Mouse (Mus musculus): Measurements from ENCODE around the gene Crlf2. TPM values are rescaled to one million over a fixed set of nuclear protein-coding genes. Genes with fewer than 3 reads are reported as not detected.

Gene Crlf2
- total RNA-seq, 2 experiments from 2014 or later: 28.7 to 32.7 TPM

GRCm38 (mm10) chr5:109548712-109549111 lies 10.1 kb downstream of the Crlf2 start:
- DNase-seq (ENCODE audit: low spot score in 2 of 2): peak in 1 of 2 experiments; percentile 37

GRCm38 (mm10) chr5:109547112-109547511 lies 11.7 kb downstream of the Crlf2 start:
- DNase-seq (ENCODE audit: low spot score in 2 of 2): no peak

DNA sequence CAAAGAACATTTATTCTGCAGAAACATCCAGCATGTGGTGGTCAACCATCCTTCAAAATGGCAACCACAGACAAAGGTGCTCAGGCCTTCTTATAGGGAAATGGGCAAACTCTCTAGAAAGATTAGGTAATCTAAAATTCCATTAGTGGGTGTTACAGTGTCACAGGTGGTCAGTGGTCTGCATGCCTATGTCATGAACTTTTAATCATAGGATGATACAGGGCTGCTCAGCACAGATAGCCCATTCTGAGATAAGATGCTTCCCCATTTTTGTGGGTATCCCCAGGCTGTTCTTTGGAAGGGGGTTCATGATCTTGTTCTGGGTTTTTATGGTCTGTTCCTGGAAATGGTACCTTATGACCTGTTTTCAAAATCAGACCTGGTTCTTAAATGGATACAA lies 49.1 kb downstream of the Crlf2 start:
- no peak for DNase-seq (ENCODE audit: low spot score in 2 of 2)

DNA sequence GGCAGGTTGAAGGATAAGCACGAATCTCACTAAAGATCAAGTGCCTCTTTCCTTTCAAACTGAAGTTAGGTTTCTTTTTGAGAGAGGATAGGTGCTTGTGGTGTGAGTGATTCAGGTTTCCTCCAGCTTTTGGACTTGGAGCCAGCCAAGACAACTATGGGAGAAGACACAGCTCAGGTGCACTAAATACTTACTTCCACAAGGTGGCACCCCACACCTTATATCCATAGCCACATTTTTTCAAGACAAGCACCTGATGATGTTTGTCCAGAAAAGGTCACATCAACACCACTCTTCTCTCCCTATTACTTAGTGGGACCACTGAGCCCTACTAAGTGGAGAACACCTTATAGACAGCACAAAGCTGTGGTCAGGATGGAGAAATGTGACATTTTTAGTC lies 52.1 kb downstream of the Crlf2 start:
- peak in 1 of 2 experiments; percentile 30 for DNase-seq (ENCODE audit: low spot score in 2 of 2)

Other genes with a start within 250 kb of the Crlf2 start
- gene Vmn2r16, start 228.8 kb downstream of the Crlf2 start, total RNA-seq (2021): not detected
- gene Vmn2r17, start 139.3 kb downstream of the Crlf2 start, total RNA-seq (2021): not detected
- gene 5430403G16Rik, start 132.0 kb upstream of the Crlf2 start, total RNA-seq (2021): 1 to 10 TPM; 2.4 to 2.6 TPM
- 1 to 10 TPM; 3.5 to 3.7 TPM for gene 4930522L14Rik, start 192.9 kb upstream of the Crlf2 start, total RNA-seq (2021)